Mouse (Mus musculus): ENCODE measurements around the gene Gon7.

GRCm38 (mm10) chr12:102719552-102720315 is 37.9 kb downstream of the Gon7 start:
- TF ChIP-seq CTCF (IDR thresholded peaks at IDR 0.05; ENCODE audit: low read depth) (peak; percentile 84), EP300 (IDR thresholded peaks at IDR 0.05; ENCODE audit: low read depth) (no peak)
